Mouse (Mus musculus): ENCODE data around the gene Ppp1cc. TPM values are rescaled to one million over a fixed set of nuclear protein-coding genes. Genes with fewer than 3 reads are reported as not detected.
"Not testable (repeated sequence)": the region's sequence is repeated elsewhere in the genome, so short reads cannot be mapped to it uniquely, and the experiment has no call there.

Ppp1cc gene
- polyA plus RNA-seq, 1 experiment from 2014 or later: 293 TPM

DNA sequence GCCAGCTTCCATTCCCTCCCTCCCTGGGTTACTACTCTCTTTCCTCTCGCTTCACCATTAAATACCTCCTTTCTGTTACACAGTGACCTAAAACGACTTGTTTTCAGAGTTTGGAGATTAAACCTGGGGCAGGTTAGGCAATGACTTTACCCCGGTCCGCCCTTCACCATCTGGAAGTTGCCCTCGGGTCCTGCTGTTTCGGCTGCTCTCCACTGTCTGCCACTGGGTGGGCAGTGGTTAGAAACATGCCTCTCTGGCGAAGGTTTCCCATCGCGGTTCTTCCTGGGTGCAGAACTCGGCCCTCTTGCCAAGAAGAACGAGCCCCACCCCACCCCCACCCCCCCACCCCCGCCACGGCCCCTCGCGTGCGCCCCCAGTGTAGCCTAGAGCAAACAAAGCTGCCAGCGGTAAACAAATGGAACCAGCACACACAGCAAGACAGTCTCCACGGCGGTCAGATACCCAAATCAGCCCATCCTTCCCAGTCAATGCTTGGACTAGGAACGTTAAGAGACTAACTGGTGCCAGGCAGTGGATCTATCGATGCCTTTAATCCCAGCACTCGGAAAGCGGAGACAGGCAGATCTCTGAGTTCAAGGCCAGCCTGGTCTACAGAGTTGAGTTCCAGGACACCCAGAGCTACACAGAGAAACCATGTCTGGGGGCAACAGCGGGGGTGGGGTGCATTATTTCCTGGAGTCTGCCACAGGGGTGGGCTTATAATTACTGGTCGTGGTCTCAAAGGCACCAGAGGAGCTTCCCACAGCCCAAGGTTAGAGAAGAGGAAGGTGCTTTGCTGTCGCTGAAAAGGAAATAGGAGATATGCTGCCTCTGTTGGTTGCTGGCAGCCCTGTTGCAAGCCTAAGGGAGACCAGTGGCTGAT lies 25.7 kb upstream of the Ppp1cc start:
- 17% methylated on average over 26 of the region's 26 CpGs for WGBS
- Histone ChIP-seq H3K27me3 (ENCODE audit: insufficient read depth, low read length) (no peaks in the 10 kb centered on the region), H3K4me2 (peak overlapping the region; percentile 81), H3K4me3 (ENCODE audit: low read depth, low read length) (peak overlapping the region; percentile 33), H3K4me1 (ENCODE audit: insufficient read depth) (peaks cover 5% of the 10 kb centered on the region), H3K9me3 (ENCODE audit: low read depth, low read length) (no peaks in the 10 kb centered on the region), H3K27ac (ENCODE audit: low read depth) (no peak overlapping the region), H3K9ac (peak overlapping the region; percentile 24; the same call in 1 of the 2 replicates), H3K36me3 (ENCODE audit: insufficient read depth) (no peaks in the 10 kb centered on the region)
- DNase-seq (peak; percentile 28), ATAC-seq (ENCODE audit: insufficient read depth) (0 out of 2 replicates have a peak, but pooled peaks have one; percentile 21)
- TF ChIP-seq CTCF (IDR thresholded peaks at IDR 0.05; ENCODE audit: low read depth): no peak

DNA sequence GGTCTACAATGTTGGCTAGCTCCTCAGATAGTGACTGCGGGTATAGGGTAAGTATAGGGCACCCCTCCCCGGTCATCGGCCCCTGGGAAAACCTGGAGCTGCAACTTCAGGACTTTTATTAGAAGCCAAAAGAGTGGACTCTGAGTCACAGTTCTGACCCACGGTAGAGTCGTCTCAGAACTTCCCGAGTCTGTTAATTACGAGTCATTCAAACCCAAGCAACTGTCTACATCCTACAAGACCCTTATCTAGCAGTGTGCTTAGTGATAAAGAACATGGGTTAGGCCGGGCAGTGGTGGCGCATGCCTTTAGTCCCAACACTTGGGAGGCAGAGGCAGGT lies 25.1 kb upstream of the Ppp1cc start:
- Histone ChIP-seq H3K4me1 (ENCODE audit: insufficient read depth) (peaks cover 5% of the 10 kb centered on the region), H3K36me3 (ENCODE audit: insufficient read depth) (no peaks in the 10 kb centered on the region), H3K4me2 (no peak overlapping the region), H3K27ac (ENCODE audit: low read depth) (no peak overlapping the region), H3K9ac (no peak overlapping the region), H3K4me3 (ENCODE audit: low read depth, low read length) (no peak overlapping the region), H3K9me3 (ENCODE audit: low read depth, low read length) (no peaks in the 10 kb centered on the region), H3K27me3 (ENCODE audit: insufficient read depth, low read length) (no peaks in the 10 kb centered on the region)
- WGBS: 82% methylated on average over 9 of the region's 9 CpGs
- DNase-seq (no peak), ATAC-seq (ENCODE audit: insufficient read depth) (no peak)
- no peak for TF ChIP-seq CTCF (IDR thresholded peaks at IDR 0.05; ENCODE audit: low read depth)

DNA sequence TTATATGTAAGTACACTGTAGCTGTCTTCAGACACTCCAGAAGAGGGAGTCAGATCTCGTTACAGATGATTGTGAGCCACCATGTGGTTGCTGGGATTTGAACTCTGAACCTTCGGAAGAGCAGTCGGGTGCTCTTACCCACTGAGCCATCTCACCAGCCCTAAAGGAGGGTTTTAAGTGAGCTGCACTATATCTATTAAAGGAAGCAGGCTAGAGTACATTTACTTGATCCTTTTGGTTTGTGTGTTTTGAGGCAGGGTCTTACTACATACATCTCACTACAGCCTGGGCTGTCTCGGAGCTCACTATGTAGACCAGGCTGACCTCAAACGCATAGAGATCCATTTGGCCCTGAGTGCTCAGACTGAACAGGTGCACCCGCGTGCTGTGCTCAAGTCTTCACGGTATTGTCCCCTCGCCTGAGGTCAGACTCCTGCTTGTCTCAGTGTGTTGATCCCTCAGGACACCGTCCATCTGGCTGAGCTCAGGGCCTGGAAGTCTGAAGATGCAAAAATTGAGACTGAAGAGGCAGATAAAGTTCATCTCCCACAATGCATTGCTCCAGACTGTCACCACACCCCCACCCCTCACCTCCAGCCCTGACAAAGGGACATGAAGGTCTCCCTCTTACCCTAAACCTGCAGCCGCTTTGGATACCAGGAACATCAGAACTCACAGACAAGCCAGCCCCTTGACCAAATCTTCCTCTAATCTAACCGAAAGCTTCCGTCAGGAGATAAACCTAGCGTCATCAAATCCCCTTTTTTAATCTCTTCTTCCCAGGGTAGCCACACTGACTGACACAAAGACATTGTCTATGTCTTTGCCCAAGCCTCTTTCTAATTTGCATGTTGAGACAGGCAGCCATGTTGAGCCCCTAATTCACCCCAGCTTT lies 23.4 kb upstream of the Ppp1cc start:
- TF ChIP-seq CTCF (IDR thresholded peaks at IDR 0.05; ENCODE audit: low read depth): no peak

DNA sequence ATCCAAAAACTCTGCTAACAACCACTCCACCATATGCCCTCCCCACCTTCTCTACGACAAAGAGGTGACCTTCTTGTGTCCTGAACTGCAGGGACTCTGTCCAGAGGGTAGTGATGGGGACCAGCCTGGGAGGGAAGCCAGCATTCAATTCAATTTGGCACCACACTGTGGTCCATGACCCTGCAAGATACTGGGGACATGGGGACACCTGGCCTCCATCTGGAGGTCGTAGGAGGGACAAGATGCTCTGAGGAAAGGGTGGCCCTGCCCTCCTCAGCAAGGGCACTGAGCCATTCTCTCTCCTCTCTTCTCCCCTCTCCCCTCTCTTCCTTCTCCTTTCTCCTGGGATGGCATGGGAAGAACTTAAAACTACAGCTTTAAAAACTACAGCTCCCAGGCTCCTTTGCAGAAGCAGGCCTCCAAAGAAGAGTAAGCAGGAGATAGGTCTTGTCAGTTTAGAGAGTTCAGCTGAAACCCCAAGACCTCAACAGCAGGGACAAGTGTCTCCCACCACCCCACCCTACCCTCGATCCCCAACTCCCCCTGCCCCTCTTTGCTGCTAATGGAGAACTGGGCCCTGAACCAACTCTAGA lies 22.7 kb upstream of the Ppp1cc start:
- no peak overlapping the region for H3K9ac ChIP-seq
- H3K27ac ChIP-seq (ENCODE audit: low read depth): no peak overlapping the region
- H3K27me3 ChIP-seq (ENCODE audit: insufficient read depth, low read length): no peaks in the 10 kb centered on the region
- peaks cover 5% of the 10 kb centered on the region for H3K4me1 ChIP-seq (ENCODE audit: insufficient read depth)
- H3K4me3 ChIP-seq (ENCODE audit: low read depth, low read length): no peak overlapping the region
- no peak for TF ChIP-seq CTCF (IDR thresholded peaks at IDR 0.05; ENCODE audit: low read depth)
- ATAC-seq (ENCODE audit: insufficient read depth): no peak
- H3K9me3 ChIP-seq (ENCODE audit: low read depth, low read length): no peaks in the 10 kb centered on the region
- WGBS: 75% methylated on average over 3 of the region's 3 CpGs
- H3K4me2 ChIP-seq: no peak overlapping the region
- DNase-seq: no peak
- H3K36me3 ChIP-seq (ENCODE audit: insufficient read depth): no peaks in the 10 kb centered on the region

More for the DNA sequence above, 23.4 kb upstream of the Ppp1cc start:
- Histone ChIP-seq H3K4me1 (ENCODE audit: insufficient read depth) (peaks cover 5% of the 10 kb centered on the region), H3K4me3 (ENCODE audit: low read depth, low read length) (no peak overlapping the region), H3K27ac (ENCODE audit: low read depth) (no peak overlapping the region), H3K27me3 (ENCODE audit: insufficient read depth, low read length) (no peaks in the 10 kb centered on the region), H3K4me2 (no peak overlapping the region), H3K9me3 (ENCODE audit: low read depth, low read length) (no peaks in the 10 kb centered on the region), H3K9ac (no peak overlapping the region), H3K36me3 (ENCODE audit: insufficient read depth) (no peaks in the 10 kb centered on the region)
- WGBS: 82% methylated on average over 14 of the region's 14 CpGs
- ATAC-seq (ENCODE audit: insufficient read depth) (no peak), DNase-seq (no peak)

DNA sequence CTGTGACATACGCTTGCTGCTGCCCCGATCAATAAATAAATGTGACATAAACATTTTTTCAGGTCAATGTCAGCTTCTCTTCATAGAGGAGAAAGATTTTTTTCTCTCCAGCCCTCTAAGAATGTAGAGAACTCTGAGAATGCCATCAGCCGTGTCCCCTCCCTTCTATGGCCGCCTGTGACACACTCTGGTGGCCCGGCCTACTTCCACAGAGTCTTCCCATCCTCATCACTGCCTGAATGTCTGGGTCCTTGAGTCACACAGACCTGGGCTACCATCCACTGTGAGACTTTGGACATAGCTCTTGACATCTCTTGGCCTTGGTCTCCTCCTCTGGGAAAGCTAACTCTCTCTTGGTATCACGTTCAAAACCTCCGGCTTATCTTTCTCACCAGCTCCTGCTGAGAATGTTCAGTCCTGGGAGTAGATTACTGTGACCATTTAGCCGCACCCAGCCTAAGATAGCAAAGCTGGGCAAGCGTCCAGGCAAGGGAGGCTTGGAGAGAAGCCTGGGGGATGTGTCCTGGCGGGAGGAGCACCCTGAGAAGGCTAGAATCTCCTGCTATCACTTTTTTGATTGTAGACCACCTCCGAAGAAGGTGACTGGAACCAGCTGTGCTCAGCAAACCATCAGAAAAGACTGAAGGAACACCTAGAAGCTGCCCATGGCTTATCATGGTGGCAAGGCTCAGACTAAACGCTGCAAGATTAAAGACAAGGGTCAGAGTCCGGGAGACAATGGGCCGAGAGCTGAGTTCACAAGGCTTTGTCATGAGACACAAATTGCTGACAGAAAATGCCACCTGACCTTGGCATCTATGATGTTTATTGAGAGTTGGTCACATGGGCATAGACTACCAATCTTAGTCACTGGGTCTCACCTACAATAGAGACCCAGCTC lies 21.3 kb upstream of the Ppp1cc start:
- no peaks in the 10 kb centered on the region for H3K36me3 ChIP-seq (ENCODE audit: insufficient read depth)
- ATAC-seq (ENCODE audit: insufficient read depth) (no peak), DNase-seq (peak; percentile 72)
- H3K4me1 ChIP-seq (ENCODE audit: insufficient read depth): peaks cover 5% of the 10 kb centered on the region
- H3K4me2 ChIP-seq: no peak overlapping the region
- no peak overlapping the region for H3K27ac ChIP-seq (ENCODE audit: low read depth)
- no peak for TF ChIP-seq CTCF (IDR thresholded peaks at IDR 0.05; ENCODE audit: low read depth)
- H3K4me3 ChIP-seq (ENCODE audit: low read depth, low read length): no peak overlapping the region
- no peak overlapping the region for H3K9ac ChIP-seq
- no peaks in the 10 kb centered on the region for H3K27me3 ChIP-seq (ENCODE audit: insufficient read depth, low read length)
- WGBS: 38% methylated on average over 14 of the region's 14 CpGs
- H3K9me3 ChIP-seq (ENCODE audit: low read depth, low read length): no peaks in the 10 kb centered on the region

DNA sequence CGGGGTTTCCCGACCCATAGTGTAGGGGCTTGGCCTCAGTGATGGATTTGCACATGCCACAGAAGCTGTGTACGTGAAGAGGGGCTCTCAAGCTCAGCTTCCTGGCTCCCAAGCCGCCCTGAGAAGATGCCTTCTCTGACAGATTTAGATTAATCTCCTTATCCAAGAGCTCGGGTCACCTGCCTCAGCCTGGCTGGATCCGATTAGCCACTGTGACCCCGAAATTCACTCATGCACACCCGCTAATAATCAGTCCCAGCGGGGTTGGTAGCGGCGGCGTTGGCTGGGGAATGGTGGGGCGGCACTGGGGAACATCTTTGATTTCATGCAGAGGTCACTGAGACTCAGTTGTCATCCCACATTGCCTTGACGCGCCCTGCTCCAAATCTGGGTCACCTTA lies 19.2 kb upstream of the Ppp1cc start:
- no peak for DNase-seq
- 69% methylated on average over 15 of the region's 15 CpGs for WGBS
- H3K4me1 ChIP-seq (ENCODE audit: insufficient read depth): peaks cover 5% of the 10 kb centered on the region

DNA sequence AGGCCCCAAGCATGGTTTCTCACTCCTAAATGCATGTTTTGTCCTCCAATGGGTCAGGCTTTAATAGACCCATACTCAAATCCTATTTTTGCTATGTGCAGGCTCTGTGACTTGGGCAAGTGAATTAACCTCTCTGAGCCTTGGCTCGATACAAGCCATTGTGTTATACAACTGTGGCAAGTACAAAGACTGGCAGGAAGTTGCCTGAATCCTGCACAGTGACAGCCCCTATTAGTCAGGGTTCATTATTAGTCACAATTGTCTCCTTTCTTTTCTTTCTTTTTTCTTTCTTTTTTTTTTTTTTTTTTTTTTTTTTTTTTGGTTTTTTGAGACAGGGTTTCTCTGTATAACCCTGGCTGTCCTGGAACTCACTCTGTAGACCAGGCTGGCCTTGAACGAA lies 18.3 kb upstream of the Ppp1cc start:
- not testable (repeated sequence) for H3K4me2 ChIP-seq; DNase-seq; H3K9ac ChIP-seq; H3K27me3 ChIP-seq (ENCODE audit: insufficient read depth, low read length); H3K36me3 ChIP-seq (ENCODE audit: insufficient read depth); H3K4me1 ChIP-seq (ENCODE audit: insufficient read depth); ATAC-seq (ENCODE audit: insufficient read depth); H3K27ac ChIP-seq (ENCODE audit: low read depth); H3K9me3 ChIP-seq (ENCODE audit: low read depth, low read length); H3K4me3 ChIP-seq (ENCODE audit: low read depth, low read length)
- WGBS: 68% methylated on average over 2 of the region's 2 CpGs

More for the DNA sequence above, 19.2 kb upstream of the Ppp1cc start:
- no peak overlapping the region for H3K9ac ChIP-seq
- H3K4me3 ChIP-seq (ENCODE audit: low read depth, low read length): no peak overlapping the region
- H3K36me3 ChIP-seq (ENCODE audit: insufficient read depth): no peaks in the 10 kb centered on the region
- no peak overlapping the region for H3K27ac ChIP-seq (ENCODE audit: low read depth)
- H3K9me3 ChIP-seq (ENCODE audit: low read depth, low read length): no peaks in the 10 kb centered on the region
- TF ChIP-seq CTCF (IDR thresholded peaks at IDR 0.05; ENCODE audit: low read depth): no peak
- no peaks in the 10 kb centered on the region for H3K27me3 ChIP-seq (ENCODE audit: insufficient read depth, low read length)
- H3K4me2 ChIP-seq: no peak overlapping the region
- no peak for ATAC-seq (ENCODE audit: insufficient read depth)
